Mouse (Mus musculus) MEL (cell line): ENCODE results near the gene Csgalnact2. TPM values are rescaled to one million over a fixed set of nuclear protein-coding genes. Genes with fewer than 3 reads are reported as not detected.

Experiments used
- DNase-seq: peaks from one replicate; pipeline ENCODE4 v3.0.0; 2011; ENCODE audit warnings: low read depth, low spot score
- H3K27ac ChIP-seq: 2 replicates; pipeline ENCODE4 v1.5.1; 2012; ENCODE audit warnings: low read depth, mild to moderate bottlenecking, control low read depth, low read length, moderate library complexity; ENCODE audit not compliant: control insufficient read depth
- H3K27me3 ChIP-seq, 2 experiments: fragments of 150-350 bp in 1 of 2; sonication (generic) in 1 of 2; 2 replicates each; pipeline ENCODE4 v1.6.1; 2012; ENCODE audit warnings: low read length in 2 of 2, mild to moderate bottlenecking in 2 of 2, improper control_type of control experiment in 1 of 2, moderate library complexity in 1 of 2; ENCODE audit not compliant: insufficient read depth in 2 of 2, control insufficient read depth in 1 of 2
- H3K36me3 ChIP-seq, 2 experiments: 2 replicates each; pipeline ENCODE4 v1.6.1; 2012 to 2014; ENCODE audit warnings: low read length in 2 of 2, improper control_type of control experiment in 1 of 2, inconsistent platforms in 1 of 2, mild to moderate bottlenecking in 1 of 2; ENCODE audit not compliant: insufficient read depth in 2 of 2, control insufficient read depth in 1 of 2
- H3K4me1 ChIP-seq, 2 experiments: fragments of 150-350 bp in 1 of 2; sonication (generic) in 1 of 2; 2 replicates each; pipeline ENCODE4 v1.6.1; 2012; ENCODE audit warnings: low read length in 2 of 2, improper control_type of control experiment in 1 of 2, mild to moderate bottlenecking in 1 of 2; ENCODE audit not compliant: insufficient read depth in 2 of 2, control insufficient read depth in 1 of 2
- H3K4me3 ChIP-seq, 2 experiments: fragments of 150-350 bp in 1 of 2; sonication (generic) in 1 of 2; 2 replicates each; pipeline ENCODE4 v1.5.1; 2012; ENCODE audit warnings: low read depth in 2 of 2, low read length in 2 of 2, mild to moderate bottlenecking in 2 of 2, moderate library complexity in 2 of 2, control low read depth in 1 of 2, improper control_type of control experiment in 1 of 2; ENCODE audit not compliant: control insufficient read depth in 1 of 2, insufficient read depth in 1 of 2
- H3K79me2 ChIP-seq: 2 replicates; pipeline ENCODE4 v1.6.1; 2012; ENCODE audit warnings: mild to moderate bottlenecking, low read length, moderate library complexity; ENCODE audit not compliant: control insufficient read depth, poor library complexity, insufficient read depth
- H3K9ac ChIP-seq: 2 replicates; pipeline ENCODE4 v1.6.1; 2012; ENCODE audit warnings: low read depth, mild to moderate bottlenecking, control low read depth, low read length, moderate library complexity; ENCODE audit not compliant: control insufficient read depth, poor library complexity, severe bottlenecking
- H3K9me3 ChIP-seq: fragments of 150-350 bp; sonication (generic); replicated peaks from 2 replicates; pipeline ENCODE4 v1.6.1; 2012; ENCODE audit warnings: mild to moderate bottlenecking, low read length, improper control_type of control experiment, moderate library complexity; ENCODE audit not compliant: insufficient read depth
- BHLHE40 ChIP-seq: IDR thresholded peaks from 2 replicates; pipeline ENCODE4 v1.6.1; 2012; ENCODE audit warnings: low read depth, mild to moderate bottlenecking, inconsistent platforms, low read length, improper control_type of control experiment, borderline replicate concordance
- CHD2 ChIP-seq: IDR thresholded peaks from 2 replicates; pipeline ENCODE4 v1.6.1; 2011; ENCODE audit warnings: low read length, improper control_type of control experiment
- CTCF ChIP-seq, 3 experiments: IDR thresholded peaks in 2 of 3; conservative IDR thresholded peaks in 1 of 3; 2 replicates each; pipeline ENCODE4 v1.5.1; 2011 to 2012; ENCODE audit warnings: low read length in 3 of 3, low read depth in 2 of 3, mild to moderate bottlenecking in 2 of 3, improper control_type of control experiment in 1 of 3, inconsistent platforms in 1 of 3, mixed read lengths in 1 of 3, moderate library complexity in 1 of 3; ENCODE audit not compliant: control insufficient read depth in 1 of 3, insufficient read depth in 1 of 3, poor library complexity in 1 of 3, severe bottlenecking in 1 of 3
- ELF1 ChIP-seq: IDR thresholded peaks from 2 replicates; pipeline ENCODE4 v1.6.1; 2014; ENCODE audit warnings: low read depth, mild to moderate bottlenecking, inconsistent platforms, low read length, improper control_type of control experiment, moderate library complexity
- EP300 ChIP-seq, 2 experiments: IDR thresholded peaks; 2 replicates each; pipeline ENCODE4 v1.6.1; 2011; ENCODE audit warnings: improper control_type of control experiment in 2 of 2, low read length in 2 of 2, low read depth in 1 of 2, mild to moderate bottlenecking in 1 of 2
- HCFC1 ChIP-seq: IDR thresholded peaks from 2 replicates; pipeline ENCODE4 v1.6.1; 2012; ENCODE audit warnings: low read depth, mild to moderate bottlenecking, inconsistent platforms, low read length, improper control_type of control experiment, moderate library complexity
- KAT2A ChIP-seq: conservative IDR thresholded peaks from 2 replicates; pipeline ENCODE4 v1.6.1; 2012; ENCODE audit warnings: low read depth, low read length, improper control_type of control experiment, inconsistent platforms
- MAX ChIP-seq: IDR thresholded peaks from 2 replicates; pipeline ENCODE4 v1.6.1; 2011; ENCODE audit warnings: low read length, improper control_type of control experiment
- MAZ ChIP-seq: IDR thresholded peaks from 2 replicates; pipeline ENCODE4 v1.6.1; 2012; ENCODE audit warnings: low read depth, mild to moderate bottlenecking, inconsistent platforms, low read length, improper control_type of control experiment
- MXI1 ChIP-seq: IDR thresholded peaks from 2 replicates; pipeline ENCODE4 v1.6.1; 2011; ENCODE audit warnings: mild to moderate bottlenecking, low read depth, low read length, improper control_type of control experiment
- MYB ChIP-seq: IDR thresholded peaks from 2 replicates; pipeline ENCODE4 v1.6.1; 2011; ENCODE audit warnings: mild to moderate bottlenecking, low read depth, low read length, improper control_type of control experiment
- MYC ChIP-seq: IDR thresholded peaks from 2 replicates; pipeline ENCODE4 v1.6.1; 2011; ENCODE audit warnings: low read depth, mild to moderate bottlenecking, low read length, improper control_type of control experiment, moderate library complexity
- NELFE ChIP-seq: IDR thresholded peaks from 2 replicates; pipeline ENCODE4 v1.6.1; 2011; ENCODE audit warnings: low read depth, low read length, improper control_type of control experiment
- POLR2AphosphoS2 ChIP-seq: IDR thresholded peaks from 2 replicates; pipeline ENCODE4 v1.6.1; 2011; ENCODE audit warnings: low read length, improper control_type of control experiment
- RAD21 ChIP-seq: IDR thresholded peaks from 2 replicates; pipeline ENCODE4 v1.6.1; 2011; ENCODE audit warnings: mild to moderate bottlenecking, low read depth, low read length, improper control_type of control experiment
- RCOR1 ChIP-seq: IDR thresholded peaks from 2 replicates; pipeline ENCODE4 v1.6.1; 2012; ENCODE audit warnings: low read depth, mild to moderate bottlenecking, inconsistent platforms, low read length, improper control_type of control experiment
- SMC3 ChIP-seq: IDR thresholded peaks from 2 replicates; pipeline ENCODE4 v1.6.1; 2011; ENCODE audit warnings: low read depth, low read length, improper control_type of control experiment
- UBTF ChIP-seq: IDR thresholded peaks from 2 replicates; pipeline ENCODE4 v1.6.1; 2012; ENCODE audit warnings: low read depth, mild to moderate bottlenecking, inconsistent platforms, low read length, improper control_type of control experiment, moderate library complexity, borderline replicate concordance; ENCODE audit not compliant: insufficient read depth
- USF1 ChIP-seq: IDR thresholded peaks from 2 replicates; pipeline ENCODE4 v1.6.1; 2014; ENCODE audit warnings: low read depth, mild to moderate bottlenecking, inconsistent platforms, low read length, improper control_type of control experiment, moderate library complexity
- ZC3H11A ChIP-seq: IDR thresholded peaks from 2 replicates; pipeline ENCODE4 v1.6.1; 2012; ENCODE audit warnings: low read depth, mild to moderate bottlenecking, inconsistent platforms, low read length, improper control_type of control experiment
- ZKSCAN1 ChIP-seq: IDR thresholded peaks from 2 replicates; pipeline ENCODE4 v1.6.1; 2012; ENCODE audit warnings: low read depth, mild to moderate bottlenecking, inconsistent platforms, low read length, improper control_type of control experiment, moderate library complexity
- ZNF384 ChIP-seq: IDR thresholded peaks from 2 replicates; pipeline ENCODE4 v1.6.1; 2012; ENCODE audit warnings: low read depth, mild to moderate bottlenecking, inconsistent platforms, low read length, improper control_type of control experiment
- polyA plus RNA-seq, 2 experiments: library from polyadenylated mRNA; stranded (reverse) in 1 of 2; unstranded in 1 of 2; fragments of >175 nt in 1 of 2; fragments of >200 nt in 1 of 2; gene quantifications; 2 replicates each; pipeline versions ENCODE4 v1.2.1 to v1.2.4; 2012; ENCODE audit warnings: low replicate concordance in 2 of 2, low read depth in 1 of 2; ENCODE audit not compliant: insufficient read length in 2 of 2, insufficient read depth in 1 of 2, missing spikeins in 1 of 2
- total RNA-seq: library from RNA; depleted of rRNA; stranded (reverse); fragments of 300-350 nt; gene quantifications from 2 replicates; pipeline ENCODE4 v1.2.3, GENCODE M21; 2012

Csgalnact2 gene
- total and polyA plus RNA-seq, 3 experiments: 17.5 to 119 (median 22.4) TPM

- H3K27ac ChIP-seq: no peak overlapping the region
- H3K27me3 ChIP-seq: no peaks in the 10 kb centered on the region
Measured at GRCm38 (mm10) chr6:118180085-118180423, 41.1 kb upstream of the Csgalnact2 start.

GRCm38 (mm10) chr6:118179316-118180084, 40.6 kb upstream of the Csgalnact2 start:
- TF ChIP-seq BHLHE40 (no peak), MYC (0 out of 2 replicates have a peak, but pooled peaks have one; percentile 39), UBTF (no peak), USF1 (peak; percentile 36; the same call in 1 of the 2 replicates), SMC3 (peak; percentile 83), RCOR1 (no peak), CTCF (IDR thresholded peaks at IDR 0.05 in 2 of 3, conservative IDR thresholded peaks at IDR 0.05 in 1 of 3; ENCODE audit: control insufficient read depth in 1 of 3, insufficient read depth in 1 of 3, low read depth in 2 of 3, low read length in 3 of 3, poor library complexity in 1 of 3, severe bottlenecking in 1 of 3) (peak; percentile 91 to 97 (median 92)), MAX (peak; percentile 54; the same call in 1 of the 2 replicates), CHD2 (no peak), ELF1 (no peak), ZC3H11A (peak; percentile 69), RAD21 (peak; percentile 92), HCFC1 (0 out of 2 replicates have a peak, but pooled peaks have one; percentile 31)
- peaks cover 0 to 5% of the 10 kb centered on the region in 2 experiments; a peak in 1 of 4 replicates for H3K4me1 ChIP-seq
- no peaks in the 10 kb centered on the region for H3K36me3 ChIP-seq
- no peaks in the 10 kb centered on the region for H3K27me3 ChIP-seq
- no peaks in the 10 kb centered on the region for H3K9me3 ChIP-seq
- no peaks in the 10 kb centered on the region for H3K79me2 ChIP-seq
- H3K27ac ChIP-seq: no peak overlapping the region
- H3K4me3 ChIP-seq: no peak overlapping the region
- no peak overlapping the region for H3K9ac ChIP-seq
- DNase-seq: peak; percentile 85

More at GRCm38 (mm10) chr6:118180085-118180423, 41.1 kb upstream of the Csgalnact2 start:
- TF ChIP-seq USF1 (peak; percentile 71), NELFE (no peak)
- TF ChIP-seq, all 39 proteins: peak for 1
- Histone ChIP-seq H3K9me3 (no peaks in the 10 kb centered on the region), H3K79me2 (no peaks in the 10 kb centered on the region), H3K9ac (no peak overlapping the region), H3K36me3 (no peaks in the 10 kb centered on the region), H3K4me3 (no peak overlapping the region), H3K4me1 (peaks cover 0 to 5% of the 10 kb centered on the region in 2 experiments; a peak in 1 of 4 replicates)
- DNase-seq: no peak

GRCm38 (mm10) chr6:118173975-118174328, 35.0 kb upstream of the Csgalnact2 start:
- no peak for TF ChIP-seq MYB
- TF ChIP-seq EP300 (IDR thresholded peaks at IDR 0.05; ENCODE audit: low read depth in 1 of 2, low read length in 2 of 2): no peak
- no peak for TF ChIP-seq ZNF384
- no peak for TF ChIP-seq USF1
- no peak for TF ChIP-seq MXI1
- no peak for TF ChIP-seq NELFE
- TF ChIP-seq ZKSCAN1: no peak
- TF ChIP-seq ZC3H11A: no peak
- no peak for TF ChIP-seq HCFC1
- no peak for TF ChIP-seq MAZ
- TF ChIP-seq BHLHE40: no peak
- no peak for TF ChIP-seq KAT2A
- no peak for TF ChIP-seq POLR2AphosphoS2
- Histone ChIP-seq H3K9ac (no peak overlapping the region), H3K79me2 (no peaks in the 10 kb centered on the region), H3K36me3 (no peaks in the 10 kb centered on the region), H3K27me3 (no peaks in the 10 kb centered on the region), H3K4me1 (no peaks in the 10 kb centered on the region), H3K4me3 (no peak overlapping the region), H3K27ac (no peak overlapping the region), H3K9me3 (no peaks in the 10 kb centered on the region)
- DNase-seq: no peak
